Mouse (Mus musculus) B cell, adult 62 days (primary cell): ENCODE measurements around the gene Degs2. TPM values are rescaled to one million over a fixed set of nuclear protein-coding genes. Genes with fewer than 3 reads are reported as not detected.

Experiments
- total RNA-seq: library from RNA; stranded (reverse); gene quantifications from 4 replicates; pipeline ENCODE4 v1.2.4, GENCODE M21; 2023

Gene Degs2
- total RNA-seq: not detected in 4 replicates

GRCm38 (mm10) chr12:108702185-108702584 is at the start of gene Degs2:
Gene Degs2, minus strand, starts transcription at chr12:108702315.

Other genes with a start within 250 kb of the Degs2 start
- gene Evl, start 147.6 kb downstream of the Degs2 start, total RNA-seq: 444 to 502 TPM (median 471 TPM) in 4 replicates
- 74.5 to 86.5 TPM (median 80.1 TPM) in 4 replicates for gene Yy1, start 90.7 kb upstream of the Degs2 start, total RNA-seq
- 2.6 to 5.1 TPM (median 3.4 TPM) in 4 replicates for gene Slc25a29, start 133.6 kb upstream of the Degs2 start, total RNA-seq
- 2.7 to 3.3 TPM (median 2.9 TPM) in 4 replicates for gene Slc25a47, start 133.7 kb upstream of the Degs2 start, total RNA-seq
- 7.9 to 9.9 TPM (median 8.5 TPM) in 4 replicates for gene Wdr25, start 191.3 kb upstream of the Degs2 start, total RNA-seq
- 41.3 to 47.6 TPM (median 45.4 TPM) in 4 replicates for gene Wars, start 191.9 kb upstream of the Degs2 start, total RNA-seq